Mouse (Mus musculus): ENCODE data around the gene Leprot.

Leprot gene

GRCm38 (mm10) chr4:101664160-101664750 lies 16.7 kb downstream of the Leprot start:
- DNase-seq (ENCODE audit: low spot score in 2 of 2) = peak; percentile 34 to 49

GRCm38 (mm10) chr4:101664766-101665165 lies 17.2 kb downstream of the Leprot start:
- no peak for DNase-seq (ENCODE audit: low spot score in 2 of 2)

GRCm38 (mm10) chr4:101669161-101669560 lies 21.6 kb downstream of the Leprot start:
- DNase-seq (ENCODE audit: low spot score in 2 of 2) = no peak

GRCm38 (mm10) chr4:101669811-101670210 lies 22.3 kb downstream of the Leprot start:
- no peak for DNase-seq (ENCODE audit: low spot score in 2 of 2)

- DNase-seq (ENCODE audit: low spot score in 2 of 2) = no peak
Observed at GRCm38 (mm10) chr4:101674790-101675189, 27.3 kb downstream of the Leprot start.

GRCm38 (mm10) chr4:101675726-101676125 lies 28.2 kb downstream of the Leprot start:
- no peak for DNase-seq (ENCODE audit: low spot score in 2 of 2)

- DNase-seq (ENCODE audit: low spot score in 2 of 2) = no peak
Observed at GRCm38 (mm10) chr4:101682620-101683019, 35.1 kb downstream of the Leprot start.

GRCm38 (mm10) chr4:101683086-101683485 lies 35.6 kb downstream of the Leprot start:
- DNase-seq (ENCODE audit: low spot score in 2 of 2) = no peak

- DNase-seq (ENCODE audit: low spot score in 2 of 2) = no peak
Observed at GRCm38 (mm10) chr4:101684821-101685220, 37.3 kb downstream of the Leprot start.

- no peak for DNase-seq (ENCODE audit: low spot score in 2 of 2)
Observed at GRCm38 (mm10) chr4:101686227-101686810, 38.8 kb downstream of the Leprot start.

GRCm38 (mm10) chr4:101689241-101689640 lies 41.7 kb downstream of the Leprot start:
- DNase-seq (ENCODE audit: low spot score in 2 of 2) = no peak

GRCm38 (mm10) chr4:101689645-101690044 lies 42.1 kb downstream of the Leprot start:
- DNase-seq (ENCODE audit: low spot score in 2 of 2) = no peak

GRCm38 (mm10) chr4:101692892-101693291 lies 45.4 kb downstream of the Leprot start:
- DNase-seq (ENCODE audit: low spot score in 2 of 2) = no peak

GRCm38 (mm10) chr4:101694529-101694928 lies 47.0 kb downstream of the Leprot start:
- DNase-seq (ENCODE audit: low spot score in 2 of 2) = no peak

- no peak for DNase-seq (ENCODE audit: low spot score in 2 of 2)
Observed at GRCm38 (mm10) chr4:101697236-101697635, 49.7 kb downstream of the Leprot start.

GRCm38 (mm10) chr4:101699423-101699822 lies 51.9 kb downstream of the Leprot start:
- no peak for DNase-seq (ENCODE audit: low spot score in 2 of 2)

- no peak for DNase-seq (ENCODE audit: low spot score in 2 of 2)
Observed at GRCm38 (mm10) chr4:101700892-101701640, 53.5 kb downstream of the Leprot start.

GRCm38 (mm10) chr4:101705325-101705724 lies 57.8 kb downstream of the Leprot start:
- DNase-seq (ENCODE audit: low spot score in 2 of 2) = no peak

- DNase-seq (ENCODE audit: low spot score in 2 of 2) = no peak
Observed at GRCm38 (mm10) chr4:101707234-101707633, 59.7 kb downstream of the Leprot start.

GRCm38 (mm10) chr4:101707953-101708352 lies 60.4 kb downstream of the Leprot start:
- no peak for DNase-seq (ENCODE audit: low spot score in 2 of 2)
